In the genomic region with DNA sequence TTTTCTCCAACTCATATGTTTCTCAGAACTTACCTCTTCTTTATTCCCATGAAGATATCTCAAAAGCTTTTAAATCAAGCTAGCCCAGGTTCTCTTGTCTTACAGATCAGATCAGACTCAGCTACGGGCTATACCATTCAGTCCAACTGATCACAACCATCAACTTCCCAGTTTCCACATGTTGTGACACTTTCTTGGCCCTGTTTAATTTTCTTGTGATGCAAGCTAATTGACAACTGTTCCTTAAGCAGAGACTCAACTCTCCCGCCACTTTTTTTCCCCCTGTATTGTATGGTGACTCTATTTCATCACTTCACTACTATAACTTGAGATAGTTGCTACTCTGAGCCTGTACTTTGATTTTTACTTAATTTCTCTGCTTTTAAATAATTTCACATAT, we compare ENCODE assay signal across 11 mouse cellular contexts. TPM values are rescaled to one million over a fixed set of nuclear protein-coding genes. Genes with fewer than 3 reads are reported as not detected.
DNase-seq lines count a peak whose midpoint lies in the region; ATAC-seq lines count a peak whose summit lies in the region.
"Had no signal": no experiment of that assay in that cellular context is flagged by ENCODE, and none has a peak within 500 bp of the region (broad histone marks: within the 10 kb centered on the region; RNA-seq: fewer than 3 reads in every experiment).

No protein-coding gene starts in this region.

- WGBS in heart, embryonic 16.5 days = 50% methylated on average over 2 of the region's 2 CpGs
- WGBS in liver, embryonic 16.5 days (ENCODE audit: insufficient replicate concordance) = 28% methylated on average over 2 of the region's 2 CpGs

- peak overlapping the region; percentile 92 for H3K4me2 ChIP-seq in heart, embryonic 16.5 days (ENCODE audit: low read depth, low read length)
- peak overlapping the region; percentile 92 for H3K4me2 ChIP-seq in liver, embryonic 16.5 days (ENCODE audit: low read depth, low read length)

- peak overlapping the region; percentile 75 for H3K4me3 ChIP-seq in erythroblast, embryonic 14.5 days (replicated peaks)
- H3K4me3 ChIP-seq in heart, embryonic 16.5 days (ENCODE audit: low read length) = peak overlapping the region; percentile 91
- peak overlapping the region; percentile 78 for H3K4me3 ChIP-seq in liver, embryonic 16.5 days (ENCODE audit: low read depth, low read length)

- H3K27me3 ChIP-seq in erythroblast, embryonic 14.5 days (ENCODE audit: control insufficient read depth) = peaks cover 68% of the 10 kb centered on the region
- no peaks in the 10 kb centered on the region for H3K27me3 ChIP-seq in heart, embryonic 16.5 days (ENCODE audit: control insufficient read depth, insufficient read depth, low read length)
- peaks cover 23% of the 10 kb centered on the region for H3K27me3 ChIP-seq in liver, embryonic 16.5 days (ENCODE audit: control insufficient read depth, insufficient read depth, low read depth, low read length)

- no peak for ATAC-seq in erythroblast, adult 5-6 weeks (replicated peaks; ENCODE audit: low FRiP score, poor library complexity, severe bottlenecking)
- peak; percentile 2 for ATAC-seq in CD4-positive, CD25-positive, alpha-beta regulatory T cell, adult 4 months
- ATAC-seq in heart, embryonic 16.5 days (replicated peaks; ENCODE audit: extremely low read depth, insufficient read depth, low FRiP score) = no peak
- no peak for ATAC-seq in liver, embryonic 16.5 days (ENCODE audit: low read depth)

- H3K27ac ChIP-seq in heart, embryonic 16.5 days (ENCODE audit: low read length) = no peak overlapping the region
- H3K27ac ChIP-seq in liver, embryonic 16.5 days (ENCODE audit: low read length) = no peak overlapping the region

- peaks cover 40% of the 10 kb centered on the region for H3K4me1 ChIP-seq in erythroblast, embryonic 14.5 days (ENCODE audit: control insufficient read depth)
- H3K4me1 ChIP-seq in heart, embryonic 16.5 days (ENCODE audit: control insufficient read depth, insufficient read depth, low read length) = peaks cover 6% of the 10 kb centered on the region
- H3K4me1 ChIP-seq in liver, embryonic 16.5 days (ENCODE audit: control insufficient read depth, low read depth, low read length) = peaks cover 14% of the 10 kb centered on the region

- H3K36me3 ChIP-seq in erythroblast, embryonic 14.5 days (ENCODE audit: control insufficient read depth) = no peaks in the 10 kb centered on the region
- no peaks in the 10 kb centered on the region for H3K36me3 ChIP-seq in heart, embryonic 16.5 days (ENCODE audit: control insufficient read depth, insufficient read depth)
- no peaks in the 10 kb centered on the region for H3K36me3 ChIP-seq in liver, embryonic 16.5 days (ENCODE audit: control insufficient read depth, insufficient read depth)

- no peak overlapping the region for H3K9ac ChIP-seq in heart, embryonic 16.5 days (ENCODE audit: low read length)
- no peak overlapping the region for H3K9ac ChIP-seq in liver, embryonic 16.5 days (ENCODE audit: low read depth, low read length)

- no peaks in the 10 kb centered on the region for H3K9me3 ChIP-seq in erythroblast, embryonic 14.5 days (ENCODE audit: control insufficient read depth, low read length)
- H3K9me3 ChIP-seq in heart, embryonic 16.5 days (replicated peaks; ENCODE audit: control insufficient read depth, low read length) = no peaks in the 10 kb centered on the region
- H3K9me3 ChIP-seq in liver, embryonic 16.5 days (replicated peaks; ENCODE audit: control insufficient read depth, low read length) = no peaks in the 10 kb centered on the region

- no peak for DNase-seq in cerebellum, postnatal 10 days
- DNase-seq in embryo, embryonic 10.5 days (ENCODE audit: low spot score) = no peak
- no peak for DNase-seq in thymus, postnatal 10 days (ENCODE audit: low spot score in 2 of 2)

RNA-seq across cellular contexts. Expression of gene Olfr1368, which starts 15.9 kb away (rescaled TPM):
- polyA plus RNA-seq in erythroblast, embryonic 14.5 days (2012) = not detected in 2 replicates
- not detected in 2 replicates for total RNA-seq in erythroblast, adult 5-6 weeks (2015; ENCODE audit: low replicate concordance)
- not detected in 2 replicates for total RNA-seq in erythroblast, adult 5-6 weeks (2017; ENCODE audit: low replicate concordance)
- polyA plus RNA-seq in CD4-positive, CD25-positive, alpha-beta regulatory T cell, adult 4 months (2017; shearing (Covaris generic)) = not detected
- not detected in 2 replicates for polyA plus RNA-seq in heart, embryonic 16.5 days (2015; fragmentation: Nextera tagmentation; extraction: Ambion mirVana)
- polyA plus RNA-seq in liver, embryonic 16.5 days (2015; fragmentation: Nextera tagmentation; extraction: Ambion mirVana) = not detected in 2 replicates
- total RNA-seq: adrenal gland, postnatal 14 days; left cerebral cortex, postnatal 10 days had no signal
- polyA plus RNA-seq: spleen, adult 2 months had no signal

RNA-seq across cellular contexts. Expression of gene Trim27, which starts 17.7 kb away (rescaled TPM):
- polyA plus RNA-seq in erythroblast, embryonic 14.5 days (2012) = 7.6 and 8.7 TPM in 2 replicates
- 11.9 and 18.4 TPM in 2 replicates for total RNA-seq in erythroblast, adult 5-6 weeks (2015; ENCODE audit: low replicate concordance)
- total RNA-seq in erythroblast, adult 5-6 weeks (2017; ENCODE audit: low replicate concordance) = 37.4 and 42.5 TPM in 2 replicates
- polyA plus RNA-seq in CD4-positive, CD25-positive, alpha-beta regulatory T cell, adult 4 months (2017; shearing (Covaris generic)) = 10 to 100 TPM; 10.5 to 13.5 TPM
- polyA plus RNA-seq in heart, embryonic 16.5 days (2015; fragmentation: Nextera tagmentation; extraction: Ambion mirVana) = 72.4 and 72.8 TPM in 2 replicates
- 41.3 and 42.7 TPM in 2 replicates for polyA plus RNA-seq in liver, embryonic 16.5 days (2015; fragmentation: Nextera tagmentation; extraction: Ambion mirVana)

RNA-seq across cellular contexts. Expression of gene Olfr263, which starts 32.2 kb away (rescaled TPM):
- not detected in 2 replicates for polyA plus RNA-seq in erythroblast, embryonic 14.5 days (2012)
- not detected in 2 replicates for total RNA-seq in erythroblast, adult 5-6 weeks (2015; ENCODE audit: low replicate concordance)
- not detected in 2 replicates for total RNA-seq in erythroblast, adult 5-6 weeks (2017; ENCODE audit: low replicate concordance)
- not detected for polyA plus RNA-seq in CD4-positive, CD25-positive, alpha-beta regulatory T cell, adult 4 months (2017; shearing (Covaris generic))
- not detected in 2 replicates for polyA plus RNA-seq in heart, embryonic 16.5 days (2015; fragmentation: Nextera tagmentation; extraction: Ambion mirVana)
- polyA plus RNA-seq in liver, embryonic 16.5 days (2015; fragmentation: Nextera tagmentation; extraction: Ambion mirVana) = not detected in 2 replicates
- total RNA-seq: adrenal gland, postnatal 14 days; left cerebral cortex, postnatal 10 days had no signal
- polyA plus RNA-seq: spleen, adult 2 months had no signal

RNA-seq across cellular contexts. Expression of gene Olfr1369-ps1, which starts 50.3 kb away (rescaled TPM):
- polyA plus RNA-seq in erythroblast, embryonic 14.5 days (2012) = not detected in 2 replicates
- total RNA-seq in erythroblast, adult 5-6 weeks (2015; ENCODE audit: low replicate concordance) = not detected in 2 replicates
- total RNA-seq in erythroblast, adult 5-6 weeks (2017; ENCODE audit: low replicate concordance) = not detected in 2 replicates
- under 1 TPM in 1 of 2 experiments, not detected in 1; 0.27 TPM for polyA plus RNA-seq in CD4-positive, CD25-positive, alpha-beta regulatory T cell, adult 4 months (2017; shearing (Covaris generic))
- 0.04 TPM in 1 of 2 replicates, not detected in the other for polyA plus RNA-seq in heart, embryonic 16.5 days (2015; fragmentation: Nextera tagmentation; extraction: Ambion mirVana)
- 0.05 TPM in 1 of 2 replicates, not detected in the other for polyA plus RNA-seq in liver, embryonic 16.5 days (2015; fragmentation: Nextera tagmentation; extraction: Ambion mirVana)
- total RNA-seq: adrenal gland, postnatal 14 days; left cerebral cortex, postnatal 10 days had no signal
- polyA plus RNA-seq: spleen, adult 2 months had no signal
